Mouse (Mus musculus): ENCODE measurements around the gene Cdkl3.
"Not testable (repeated sequence)": the region's sequence is repeated elsewhere in the genome, so short reads cannot be mapped to it uniquely, and the experiment has no call there.

Gene Cdkl3

GRCm38 (mm10) chr11:52079978-52080377 lies 76.0 kb downstream of the Cdkl3 start:
- no peak for DNase-seq

GRCm38 (mm10) chr11:52080656-52081055 lies 76.6 kb downstream of the Cdkl3 start:
- no peak for DNase-seq

GRCm38 (mm10) chr11:52085857-52086203 lies 81.8 kb downstream of the Cdkl3 start:
- no peak for DNase-seq

GRCm38 (mm10) chr11:52086204-52086864 lies 82.3 kb downstream of the Cdkl3 start:
- peak; percentile 35 for DNase-seq

GRCm38 (mm10) chr11:52089291-52089690 lies 85.3 kb downstream of the Cdkl3 start:
- no peak for DNase-seq

GRCm38 (mm10) chr11:52091261-52091660 lies 87.2 kb downstream of the Cdkl3 start:
- DNase-seq, result no peak

GRCm38 (mm10) chr11:52094568-52094967 lies 90.5 kb downstream of the Cdkl3 start:
- DNase-seq, result no peak

GRCm38 (mm10) chr11:52097016-52097415 lies 93.0 kb downstream of the Cdkl3 start:
- DNase-seq, result no peak

- no peak for DNase-seq
Observed at GRCm38 (mm10) chr11:52097596-52097995, 93.6 kb downstream of the Cdkl3 start.

GRCm38 (mm10) chr11:52098398-52098946 lies 94.5 kb downstream of the Cdkl3 start, which contains the start of gene Ppp2ca:
TSS of gene Ppp2ca (plus strand) at chr11:52098681.
- DNase-seq, result peak; percentile 97

GRCm38 (mm10) chr11:52099031-52099761 lies 95.2 kb downstream of the Cdkl3 start:
- peak; percentile 78 for DNase-seq

GRCm38 (mm10) chr11:52099771-52100219 lies 95.8 kb downstream of the Cdkl3 start:
- no peak for DNase-seq

- no peak for DNase-seq
Observed at GRCm38 (mm10) chr11:52102977-52103376, 99.0 kb downstream of the Cdkl3 start.

- no peak for DNase-seq
Observed at GRCm38 (mm10) chr11:52105503-52105902, 101.5 kb downstream of the Cdkl3 start.

GRCm38 (mm10) chr11:52106037-52106436 lies 102.0 kb downstream of the Cdkl3 start:
- DNase-seq, result no peak

- DNase-seq, result no peak
Observed at GRCm38 (mm10) chr11:52106438-52106837, 102.4 kb downstream of the Cdkl3 start.

- no peak for DNase-seq
Observed at GRCm38 (mm10) chr11:52108796-52109195, 104.8 kb downstream of the Cdkl3 start.

- no peak for DNase-seq
Observed at GRCm38 (mm10) chr11:52109421-52109820, 105.4 kb downstream of the Cdkl3 start.

- no peak for DNase-seq
Observed at GRCm38 (mm10) chr11:52115479-52115878, 111.5 kb downstream of the Cdkl3 start.

GRCm38 (mm10) chr11:52116117-52116516 lies 112.1 kb downstream of the Cdkl3 start:
- DNase-seq, result not testable (repeated sequence)

- DNase-seq, result no peak
Observed at GRCm38 (mm10) chr11:52117156-52117555, 113.1 kb downstream of the Cdkl3 start.

GRCm38 (mm10) chr11:52120415-52120814 lies 116.4 kb downstream of the Cdkl3 start:
- not testable (repeated sequence) for DNase-seq

GRCm38 (mm10) chr11:52122045-52122444 lies 118.0 kb downstream of the Cdkl3 start:
- no peak for DNase-seq

GRCm38 (mm10) chr11:52124468-52124867 lies 120.4 kb downstream of the Cdkl3 start:
- DNase-seq, result no peak
